Mouse (Mus musculus): ENCODE data around the gene Sh2b1. TPM values are rescaled to one million over a fixed set of nuclear protein-coding genes. Genes with fewer than 3 reads are reported as not detected.

The Sh2b1 gene
- total RNA-seq, 1 experiment from 2014 or later, result 30.0 TPM

DNA sequence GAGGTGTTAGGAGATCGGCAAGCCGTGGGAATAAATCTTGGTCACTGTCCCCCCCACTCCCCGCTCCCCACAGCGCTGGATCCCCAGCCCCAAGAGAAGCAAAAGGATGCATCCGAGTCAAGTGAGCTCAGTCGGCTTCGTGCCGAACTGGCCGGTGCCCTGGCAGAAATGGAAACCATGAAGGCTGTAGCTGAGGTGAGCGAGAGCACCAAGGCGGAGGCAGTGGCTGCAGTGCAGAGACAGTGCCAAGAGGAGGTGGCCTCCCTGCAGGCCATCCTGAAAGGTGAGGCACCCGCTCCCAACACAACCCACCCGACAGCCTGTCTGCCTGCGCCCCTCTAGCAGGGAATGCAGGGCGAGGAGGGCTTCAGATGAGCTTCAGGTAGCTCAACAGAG, 45.7 kb downstream of the Sh2b1 start:
- ATAC-seq (ENCODE audit: extremely low read depth, insufficient number of reproducible peaks, low FRiP score, poor library complexity, severe bottlenecking), result peak; percentile 3; the same call in 1 of the 2 replicates

DNA sequence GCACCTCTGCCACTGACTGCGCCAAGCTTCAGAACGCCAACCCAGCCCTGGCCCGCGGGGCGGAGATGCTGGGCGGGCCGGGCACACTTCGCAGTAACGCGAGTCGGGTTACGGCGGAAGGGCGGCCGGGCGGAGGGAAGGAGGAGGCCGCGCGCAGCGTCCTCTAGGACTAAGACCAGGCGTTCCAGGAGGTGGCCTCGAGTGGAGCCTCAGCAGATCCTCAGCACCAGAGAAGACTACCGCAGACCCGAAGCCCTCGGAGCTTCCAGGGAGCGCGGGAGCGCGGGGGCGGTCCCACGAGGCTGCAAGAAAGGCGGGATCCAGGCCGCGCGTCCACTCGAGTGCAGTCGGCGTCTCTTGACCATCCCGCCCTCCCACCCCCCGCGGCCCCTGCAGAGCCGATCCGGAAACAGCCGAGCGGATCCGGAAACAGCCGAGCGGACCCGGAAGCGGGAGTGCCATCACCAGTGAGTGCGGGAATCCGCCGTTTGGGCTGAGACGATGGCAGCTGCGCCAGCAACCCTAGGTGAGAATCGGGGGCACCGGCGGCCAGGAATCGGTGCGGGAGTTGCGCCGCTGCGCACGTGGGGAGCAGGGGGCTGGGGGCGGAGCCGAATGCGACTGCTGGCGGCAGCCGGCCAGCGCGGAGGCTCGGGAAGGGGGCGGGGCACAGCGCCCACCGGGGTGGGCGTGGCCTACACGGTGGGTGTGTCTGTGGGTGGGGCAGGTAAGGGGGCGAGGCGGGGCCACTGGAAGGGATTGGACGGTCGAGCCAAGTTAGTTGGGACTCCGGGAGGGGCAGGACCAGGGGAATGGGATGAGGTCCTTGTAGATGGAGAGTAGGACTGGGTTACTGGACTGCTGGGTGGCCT, 46.4 kb downstream of the Sh2b1 start, which contains the start of gene Rabep2:
Gene Rabep2, plus strand, starts transcription at position 129 of the 872 bp plus-strand sequence.
- ATAC-seq (ENCODE audit: extremely low read depth, insufficient number of reproducible peaks, low FRiP score, poor library complexity, severe bottlenecking), result peak; percentile 62

DNA sequence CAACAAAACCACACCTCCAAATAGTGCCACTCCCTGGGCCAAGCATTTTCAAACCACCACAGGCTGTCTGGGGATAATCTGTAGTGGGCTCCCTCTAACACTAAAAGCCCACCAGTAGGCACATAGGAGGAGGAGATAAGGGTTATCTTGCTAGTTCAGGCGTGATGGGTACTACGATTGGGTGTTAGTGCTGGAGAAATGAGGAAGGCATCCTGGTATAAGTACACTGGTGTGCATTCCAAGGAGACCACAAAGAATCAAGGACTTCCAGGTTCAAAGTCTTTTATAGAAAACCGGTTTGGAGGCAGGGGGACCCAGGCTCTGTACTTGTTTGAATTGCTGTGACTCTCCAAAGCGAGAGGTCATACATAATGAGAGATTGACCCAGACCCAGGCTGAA, 47.1 kb downstream of the Sh2b1 start:
- no peak for ATAC-seq (ENCODE audit: extremely low read depth, insufficient number of reproducible peaks, low FRiP score, poor library complexity, severe bottlenecking)

DNA sequence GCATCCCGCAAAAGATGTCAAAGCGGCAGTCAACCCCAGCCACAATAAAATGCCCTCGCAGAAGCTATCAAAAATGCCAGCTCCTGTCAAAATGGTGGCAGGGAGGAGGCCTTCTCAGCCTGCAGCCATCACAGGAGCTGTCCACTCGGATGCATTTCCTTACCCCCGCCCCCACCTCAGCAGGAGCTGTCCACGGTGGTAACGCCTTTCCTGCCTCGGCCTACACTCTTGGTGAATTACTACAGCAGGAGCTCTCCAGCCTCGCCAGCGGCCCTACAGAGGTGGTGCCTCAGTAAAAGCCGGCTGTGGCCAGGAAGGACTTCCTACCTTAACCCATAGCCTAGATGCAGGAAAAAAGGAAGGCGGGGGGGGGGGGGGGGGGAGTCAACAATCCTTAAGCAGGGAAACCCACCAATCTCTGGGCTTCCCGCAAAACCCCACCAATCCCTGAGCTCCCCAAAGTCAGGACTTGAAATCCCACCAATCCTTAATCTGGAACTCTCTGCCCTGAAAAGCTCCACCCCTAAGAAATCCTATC, 47.8 kb downstream of the Sh2b1 start:
- no peak for ATAC-seq (ENCODE audit: extremely low read depth, insufficient number of reproducible peaks, low FRiP score, poor library complexity, severe bottlenecking)

DNA sequence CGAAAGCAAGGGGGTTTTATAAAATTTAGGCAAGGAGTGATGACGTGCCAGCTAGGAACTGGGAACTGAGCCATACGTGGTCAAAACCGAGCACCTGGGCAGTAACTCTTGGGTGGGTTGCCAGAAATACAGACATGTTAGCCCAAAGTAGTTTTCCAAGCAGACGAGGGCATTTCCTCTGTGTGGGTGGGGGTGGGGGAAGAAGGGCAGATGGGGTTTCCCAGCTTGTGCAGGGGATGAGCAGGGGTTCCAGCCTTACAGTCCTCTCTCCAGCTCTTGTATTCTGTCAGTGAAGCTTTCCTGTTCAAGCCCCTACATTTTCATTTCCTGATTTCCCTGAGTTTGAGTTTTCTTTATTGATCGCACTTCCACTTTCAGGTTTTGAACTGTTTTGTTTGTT, 51.1 kb downstream of the Sh2b1 start:
- ATAC-seq (ENCODE audit: extremely low read depth, insufficient number of reproducible peaks, low FRiP score, poor library complexity, severe bottlenecking), result no peak

DNA sequence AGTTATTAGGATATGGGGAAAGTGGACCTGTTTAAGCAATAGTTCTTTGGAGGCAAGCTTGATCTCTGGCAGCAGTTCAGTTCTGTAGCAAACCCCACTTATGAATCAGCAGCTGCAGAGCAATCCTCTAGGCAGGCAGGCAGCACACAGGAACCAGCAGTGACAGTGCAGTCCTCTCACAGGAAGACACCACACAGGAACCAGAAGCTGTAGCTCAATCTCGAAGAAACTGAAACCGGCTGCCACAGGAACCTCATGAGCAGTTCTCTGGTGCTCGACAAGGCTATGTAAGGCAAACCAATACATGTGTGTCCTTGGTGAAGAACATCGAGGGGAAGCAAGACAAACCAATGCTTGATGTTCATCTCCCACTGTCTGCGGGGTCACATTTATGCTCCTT, 53.5 kb downstream of the Sh2b1 start:
- ATAC-seq (ENCODE audit: extremely low read depth, insufficient number of reproducible peaks, low FRiP score, poor library complexity, severe bottlenecking), result peak; percentile 89

DNA sequence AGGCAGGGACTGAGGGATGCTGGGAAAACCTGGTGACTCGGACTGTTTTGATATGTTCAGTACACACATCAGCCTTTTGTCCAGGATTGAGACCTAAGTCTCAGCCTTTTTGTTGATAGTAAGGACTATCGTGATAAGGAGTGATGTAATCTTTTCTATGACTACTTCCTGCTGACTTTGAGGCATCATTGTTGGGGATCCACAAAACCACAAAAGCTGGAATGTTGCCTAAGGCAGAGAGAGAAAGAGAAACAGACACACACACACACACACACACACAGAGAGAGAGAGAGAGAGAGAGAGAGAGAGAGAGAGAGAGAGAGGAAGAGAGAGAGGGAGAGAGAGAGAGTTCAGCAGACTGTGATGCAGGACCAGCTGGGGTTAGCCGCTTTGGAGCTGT, 56.7 kb downstream of the Sh2b1 start:
- no peak for ATAC-seq (ENCODE audit: extremely low read depth, insufficient number of reproducible peaks, low FRiP score, poor library complexity, severe bottlenecking)

DNA sequence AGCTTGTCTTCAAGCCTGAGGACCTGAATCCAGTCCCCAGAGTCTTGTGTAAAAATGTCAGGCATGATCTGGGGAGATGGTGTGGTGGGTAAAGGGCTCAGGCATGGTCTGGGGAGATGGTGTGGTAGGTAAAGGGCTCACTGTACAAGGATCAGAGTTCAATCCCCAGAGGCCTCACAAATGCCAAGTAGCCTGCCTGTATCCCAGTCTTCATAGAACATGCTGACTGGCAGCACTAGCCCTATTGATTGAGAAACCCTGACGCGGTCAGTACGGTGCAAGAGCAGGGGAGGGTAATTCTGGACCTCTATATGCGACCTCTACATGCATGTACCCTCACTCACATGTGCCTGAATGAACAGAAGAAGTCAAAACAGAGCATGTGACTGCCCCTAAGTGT, 57.6 kb downstream of the Sh2b1 start:
- ATAC-seq (ENCODE audit: extremely low read depth, insufficient number of reproducible peaks, low FRiP score, poor library complexity, severe bottlenecking), result no peak

DNA sequence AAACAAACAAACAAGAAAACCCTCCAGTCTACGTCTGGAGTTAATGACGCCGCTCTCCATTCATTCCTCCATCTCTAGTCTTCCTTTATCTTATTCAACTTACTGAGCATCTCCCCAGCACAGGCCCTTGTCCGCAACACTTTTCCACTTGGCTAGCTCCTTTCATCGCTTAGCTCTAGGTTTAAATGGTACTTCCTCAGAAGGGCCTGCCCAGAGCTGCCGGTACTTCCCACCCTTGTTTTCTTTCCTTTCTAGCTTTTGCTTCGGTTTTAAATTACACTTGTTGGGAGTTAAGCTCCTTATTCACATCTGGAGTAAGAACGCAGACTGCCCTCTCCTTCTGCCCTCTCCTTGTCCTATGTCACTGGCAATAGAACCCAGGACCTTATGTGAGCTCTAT, 58.2 kb downstream of the Sh2b1 start:
- no peak for ATAC-seq (ENCODE audit: extremely low read depth, insufficient number of reproducible peaks, low FRiP score, poor library complexity, severe bottlenecking)

Other genes with a start within 250 kb of the Sh2b1 start
- gene Sbk1, start 202.8 kb downstream of the Sh2b1 start, total RNA-seq (2017), result 99.1 and 109 TPM in 2 replicates
- 31.4 and 34.8 TPM in 2 replicates for gene Lat, start 105.9 kb downstream of the Sh2b1 start, total RNA-seq (2017)
- gene Spns1, start 98.0 kb downstream of the Sh2b1 start, total RNA-seq (2017), result 14.8 and 16.5 TPM in 2 replicates
- 13.9 and 14.1 TPM in 2 replicates for gene Nfatc2ip, start 78.7 kb downstream of the Sh2b1 start, total RNA-seq (2017)
- 585 and 589 TPM in 2 replicates for gene Cd19, start 60.5 kb downstream of the Sh2b1 start, total RNA-seq (2017)
- gene Rabep2, start 46.7 kb downstream of the Sh2b1 start, total RNA-seq (2017), result 117 and 130 TPM in 2 replicates
- gene Atp2a1, start 12.3 kb downstream of the Sh2b1 start, total RNA-seq (2017), result 0.37 and 1.6 TPM in 2 replicates
- gene Tufm, start 11.9 kb upstream of the Sh2b1 start, total RNA-seq (2017), result 33.6 and 38.4 TPM in 2 replicates
- gene Atxn2l, start 28.0 kb upstream of the Sh2b1 start, total RNA-seq (2017), result 76.4 and 87.3 TPM in 2 replicates
- 93.6 and 99.5 TPM in 2 replicates for gene Eif3c, start 91.0 kb upstream of the Sh2b1 start, total RNA-seq (2017)
- gene Apobr, start 109.5 kb upstream of the Sh2b1 start, total RNA-seq (2017), result 90.5 and 117 TPM in 2 replicates
- gene Cln3, start 110.4 kb upstream of the Sh2b1 start, total RNA-seq (2017), result 97.2 and 102 TPM in 2 replicates
- gene Il27, start 119.5 kb upstream of the Sh2b1 start, total RNA-seq (2017), result 0.86 and 1.4 TPM in 2 replicates
- gene Nupr1, start 155.4 kb upstream of the Sh2b1 start, total RNA-seq (2017), result 6.9 and 9.5 TPM in 2 replicates
- 43.8 and 56.5 TPM in 2 replicates for gene Sgf29, start 173.9 kb upstream of the Sh2b1 start, total RNA-seq (2017)
- gene Sult1a1, start 201.0 kb upstream of the Sh2b1 start, total RNA-seq (2017), result 0.93 and 1.1 TPM in 2 replicates
- gene Bola2, start 220.0 kb upstream of the Sh2b1 start, total RNA-seq (2017), result 27.4 and 28.0 TPM in 2 replicates
- 3.3 and 4.2 TPM in 2 replicates for gene Slx1b, start 220.4 kb upstream of the Sh2b1 start, total RNA-seq (2017)
- 1,403 and 1,487 TPM in 2 replicates for gene Coro1a, start 232.4 kb upstream of the Sh2b1 start, total RNA-seq (2017)